27 mouse cellular contexts compared by ENCODE assay signal in genomic region chr14:56550960-56551359, GRCm38 (mm10). TPM values are rescaled to one million over a fixed set of nuclear protein-coding genes. Genes with fewer than 3 reads are reported as not detected.
DNase-seq lines count a peak whose midpoint lies in the region; ATAC-seq and TF ChIP-seq lines count a peak whose summit lies in the region.
"Had no signal": no experiment of that assay in that cellular context is flagged by ENCODE, and none has a peak within 500 bp of the region (broad histone marks: within the 10 kb centered on the region; RNA-seq: fewer than 3 reads in every experiment).

No protein-coding gene starts in this region.

- H3K9me3 ChIP-seq in liver, postnatal 0 days (ENCODE audit: low read length), result no peaks in the 10 kb centered on the region
- no peaks in the 10 kb centered on the region for H3K9me3 ChIP-seq in liver, embryonic 11.5 days (ENCODE audit: control insufficient read depth, low read length)
- no peaks in the 10 kb centered on the region for H3K9me3 ChIP-seq in hindbrain, embryonic 13.5 days
- H3K9me3 ChIP-seq: heart, embryonic 13.5 days; hindbrain, embryonic 10.5 days; liver, embryonic 15.5 days had no signal

- H3K27me3 ChIP-seq in liver, postnatal 0 days (ENCODE audit: insufficient read depth, low read length), result no peaks in the 10 kb centered on the region
- H3K27me3 ChIP-seq in liver, embryonic 11.5 days (replicated peaks; ENCODE audit: control insufficient read depth, insufficient read depth, low read length), result no peaks in the 10 kb centered on the region
- no peaks in the 10 kb centered on the region for H3K27me3 ChIP-seq in hindbrain, embryonic 13.5 days
- H3K27me3 ChIP-seq: heart, embryonic 13.5 days; liver, embryonic 15.5 days had no signal

- TF ChIP-seq CTCF in liver, postnatal 0 days (IDR thresholded peaks at IDR 0.05; ENCODE audit: low read depth), result no peak

- H3K27ac ChIP-seq in liver, postnatal 0 days (ENCODE audit: low read depth), result no peak overlapping the region
- no peak overlapping the region for H3K27ac ChIP-seq in liver, embryonic 11.5 days (ENCODE audit: low read depth, low read length)
- H3K27ac ChIP-seq in hindbrain, embryonic 13.5 days, result no peak overlapping the region
- H3K27ac ChIP-seq: gastrocnemius, adult 2 months; heart, embryonic 13.5 days; hindbrain, embryonic 10.5 days; liver, embryonic 15.5 days had no signal

- WGBS in liver, postnatal 0 days (ENCODE audit: insufficient replicate concordance), result 79% methylated on average over 4 of the region's 4 CpGs
- WGBS in liver, embryonic 11.5 days, result 84% methylated on average over 4 of the region's 4 CpGs
- 91% methylated on average over 4 of the region's 4 CpGs for WGBS in hindbrain, embryonic 13.5 days

- no peak for TF ChIP-seq EP300 in liver, postnatal 0 days (IDR thresholded peaks at IDR 0.05; ENCODE audit: low read depth)

- no peak overlapping the region for H3K9ac ChIP-seq in liver, postnatal 0 days (replicated peaks)
- H3K9ac ChIP-seq in liver, embryonic 11.5 days (ENCODE audit: low read depth, low read length), result no peak overlapping the region
- H3K9ac ChIP-seq in hindbrain, embryonic 13.5 days, result no peak overlapping the region
- H3K9ac ChIP-seq: heart, embryonic 13.5 days; liver, embryonic 15.5 days had no signal

- H3K36me3 ChIP-seq in liver, postnatal 0 days (replicated peaks; ENCODE audit: insufficient read depth, low read length), result peaks cover 27% of the 10 kb centered on the region
- no peaks in the 10 kb centered on the region for H3K36me3 ChIP-seq in liver, embryonic 11.5 days (ENCODE audit: control insufficient read depth, insufficient read depth, low read length)
- peaks cover 37% of the 10 kb centered on the region for H3K36me3 ChIP-seq in hindbrain, embryonic 13.5 days

- no peak overlapping the region for H3K4me2 ChIP-seq in liver, postnatal 0 days (ENCODE audit: low read depth, low read length)
- H3K4me2 ChIP-seq in liver, embryonic 11.5 days, result no peak overlapping the region
- H3K4me2 ChIP-seq in hindbrain, embryonic 13.5 days, result no peak overlapping the region
- H3K4me2 ChIP-seq: heart, embryonic 13.5 days; liver, embryonic 15.5 days; midbrain, embryonic 11.5 days had no signal

- no peaks in the 10 kb centered on the region for H3K4me1 ChIP-seq in liver, postnatal 0 days (ENCODE audit: insufficient read depth)
- H3K4me1 ChIP-seq in liver, embryonic 11.5 days (replicated peaks; ENCODE audit: control insufficient read depth, insufficient read depth, low read length), result no peaks in the 10 kb centered on the region
- H3K4me1 ChIP-seq in hindbrain, embryonic 13.5 days (replicated peaks), result no peaks in the 10 kb centered on the region
- H3K4me1 ChIP-seq: heart, embryonic 13.5 days; hindbrain, embryonic 10.5 days; liver, embryonic 15.5 days had no signal

- H3K4me3 ChIP-seq in liver, postnatal 0 days (ENCODE audit: low read depth, low read length), result no peak overlapping the region
- H3K4me3 ChIP-seq in liver, embryonic 11.5 days (ENCODE audit: low read depth, low read length), result no peak overlapping the region
- H3K4me3 ChIP-seq in hindbrain, embryonic 13.5 days, result no peak overlapping the region
- H3K4me3 ChIP-seq: erythroblast, embryonic 14.5 days; gastrocnemius, adult 2 months; heart, embryonic 13.5 days; hindbrain, embryonic 10.5 days; liver, embryonic 15.5 days had no signal

- DNase-seq in liver, postnatal 0 days, result peak; percentile 3
- no peak for DNase-seq in liver, embryonic 11.5 days (ENCODE audit: low spot score)
- peak; percentile 79 to 89 for DNase-seq in cerebellum, adult 18-20 months
- DNase-seq in cerebellum, postnatal 10 days, result peak; percentile 61 to 68
- DNase-seq in gastrocnemius, postnatal 4 days (ENCODE audit: low spot score in 2 of 2), result no peak
- DNase-seq in right cerebral cortex, postnatal 10 days (ENCODE audit: low spot score in 2 of 2), result no peak
- DNase-seq: adrenal gland, adult 8-10 months; gastrocnemius, adult 2 months; heart, postnatal 10 days; kidney, adult 18-20 months; kidney, postnatal 10 days; layer of hippocampus, adult 9-11 months; liver; lung, postnatal 36 days; spleen, adult 18-20 months; thymus, adult 2 months; thymus, postnatal 36 days had no signal

- no peak for ATAC-seq in liver, postnatal 0 days
- ATAC-seq in liver, embryonic 11.5 days (replicated peaks; ENCODE audit: low FRiP score), result no peak
- ATAC-seq in hindbrain, embryonic 13.5 days (ENCODE audit: low FRiP score), result no peak
- ATAC-seq: activated CD4-positive, CD25-positive, alpha-beta regulatory T cell, adult 4 months; forebrain, embryonic 16.5 days; hindbrain, embryonic 16.5 days; midbrain, embryonic 16.5 days had no signal

RNA-seq across cellular contexts. Expression of gene Cenpj, which starts 24.3 kb away (rescaled TPM):
- 2.0 and 2.1 TPM in 2 replicates for polyA plus RNA-seq in liver, postnatal 0 days (2015; fragmentation: Nextera tagmentation; extraction: Ambion mirVana)
- polyA plus RNA-seq in liver, embryonic 11.5 days (2014; fragmentation: Nextera tagmentation; extraction: Ambion mirVana), result 9.8 and 11.1 TPM in 2 replicates
- total RNA-seq in gastrocnemius, postnatal 4 days (2021), result 1 to 10 TPM; 8.3 to 8.9 TPM
- 7.3 and 8.2 TPM in 2 replicates for polyA plus RNA-seq in hindbrain, embryonic 13.5 days (2015; fragmentation: Nextera tagmentation; extraction: Ambion mirVana)

RNA-seq across cellular contexts. Expression of gene Parp4, which starts 24.5 kb away (rescaled TPM):
- 3.3 and 3.5 TPM in 2 replicates for polyA plus RNA-seq in liver, postnatal 0 days (2015; fragmentation: Nextera tagmentation; extraction: Ambion mirVana)
- 2.5 and 3.0 TPM in 2 replicates for polyA plus RNA-seq in liver, embryonic 11.5 days (2014; fragmentation: Nextera tagmentation; extraction: Ambion mirVana)
- total RNA-seq in gastrocnemius, postnatal 4 days (2021), result 10 to 100 TPM; 15.4 to 15.5 TPM
- polyA plus RNA-seq in hindbrain, embryonic 13.5 days (2015; fragmentation: Nextera tagmentation; extraction: Ambion mirVana), result 1.6 and 1.7 TPM in 2 replicates

Comparison
In these comparisons a context has a peak if more than half of its experiments do, and no peak if none do; other contexts are left out.
1. DNase-seq: peak in liver, postnatal 0 days (single experiment), cerebellum, adult 18-20 months (2 of 2) and cerebellum, postnatal 10 days (2 of 2); none in liver, embryonic 11.5 days (single experiment), gastrocnemius, postnatal 4 days (0 of 2) and right cerebral cortex, postnatal 10 days (0 of 2).